ENCODE assay signal across 22 mouse cellular contexts in genomic region chr4:31660896-31661295, GRCm38 (mm10).
DNase-seq lines count a peak whose midpoint lies in the region; ATAC-seq lines count a peak whose summit lies in the region.
"Had no signal": no experiment of that assay in that cellular context is flagged by ENCODE, and none has a peak within 500 bp of the region (broad histone marks: within the 10 kb centered on the region; RNA-seq: fewer than 3 reads in every experiment).

No protein-coding gene starts in this region.

- no peak overlapping the region for H3K9ac ChIP-seq in embryonic facial prominence, embryonic 13.5 days
- H3K9ac ChIP-seq in lung, embryonic 16.5 days (ENCODE audit: low read length): no peak overlapping the region
- H3K9ac ChIP-seq in neural tube, embryonic 15.5 days (replicated peaks): no peak overlapping the region
- H3K9ac ChIP-seq: embryonic facial prominence, embryonic 15.5 days; hindbrain, embryonic 13.5 days had no signal

- H3K27me3 ChIP-seq in embryonic facial prominence, embryonic 13.5 days: no peaks in the 10 kb centered on the region
- no peaks in the 10 kb centered on the region for H3K27me3 ChIP-seq in embryonic facial prominence, embryonic 10.5 days (replicated peaks; ENCODE audit: low read depth, poor library complexity, severe bottlenecking)
- H3K27me3 ChIP-seq in lung, embryonic 16.5 days (ENCODE audit: control insufficient read depth, insufficient read depth, low read depth, low read length): no peaks in the 10 kb centered on the region
- no peaks in the 10 kb centered on the region for H3K27me3 ChIP-seq in limb, embryonic 10.5 days (ENCODE audit: low read depth, poor library complexity, severe bottlenecking)
- no peaks in the 10 kb centered on the region for H3K27me3 ChIP-seq in neural tube, embryonic 15.5 days (replicated peaks)
- H3K27me3 ChIP-seq: embryonic facial prominence, embryonic 15.5 days; hindbrain, embryonic 13.5 days; Patski had no signal

- ATAC-seq in embryonic facial prominence, embryonic 13.5 days (ENCODE audit: insufficient number of reproducible peaks, insufficient read depth, low FRiP score, low TSS enrichment, low read depth): no peak
- ATAC-seq in lung, embryonic 16.5 days (ENCODE audit: low read depth): peak; percentile 23; the same call in 1 of the 2 replicates
- no peak for ATAC-seq in neural tube, embryonic 15.5 days (ENCODE audit: low FRiP score)
- ATAC-seq: forebrain, embryonic 14.5 days; hindbrain, postnatal 0 days; Patski had no signal

- H3K4me1 ChIP-seq in embryonic facial prominence, embryonic 13.5 days: peaks cover 12% of the 10 kb centered on the region
- peaks cover 11% of the 10 kb centered on the region; the same call in 1 of the 2 replicates for H3K4me1 ChIP-seq in embryonic facial prominence, embryonic 10.5 days
- H3K4me1 ChIP-seq in lung, embryonic 16.5 days (replicated peaks; ENCODE audit: control insufficient read depth, insufficient read depth, low read length): no peaks in the 10 kb centered on the region
- H3K4me1 ChIP-seq in limb, embryonic 10.5 days: peaks cover 15% of the 10 kb centered on the region
- no peaks in the 10 kb centered on the region for H3K4me1 ChIP-seq in neural tube, embryonic 15.5 days
- H3K4me1 ChIP-seq: embryonic facial prominence, embryonic 15.5 days; hindbrain, embryonic 13.5 days had no signal

- H3K9me3 ChIP-seq in embryonic facial prominence, embryonic 13.5 days: no peaks in the 10 kb centered on the region
- H3K9me3 ChIP-seq in embryonic facial prominence, embryonic 10.5 days: no peaks in the 10 kb centered on the region
- H3K9me3 ChIP-seq in lung, embryonic 16.5 days (ENCODE audit: control insufficient read depth, low read length): no peaks in the 10 kb centered on the region
- H3K9me3 ChIP-seq in limb, embryonic 10.5 days (replicated peaks): no peaks in the 10 kb centered on the region
- H3K9me3 ChIP-seq in neural tube, embryonic 15.5 days (replicated peaks): no peaks in the 10 kb centered on the region
- H3K9me3 ChIP-seq: embryonic facial prominence, embryonic 15.5 days; forebrain, embryonic 10.5 days; hindbrain, embryonic 13.5 days had no signal

- H3K27ac ChIP-seq in embryonic facial prominence, embryonic 13.5 days: no peak overlapping the region
- H3K27ac ChIP-seq in embryonic facial prominence, embryonic 10.5 days (replicated peaks): no peak overlapping the region
- peak overlapping the region; percentile 1; the same call in 1 of the 2 replicates for H3K27ac ChIP-seq in lung, embryonic 16.5 days (ENCODE audit: low read length)
- peak overlapping the region; percentile 72 for H3K27ac ChIP-seq in limb, embryonic 10.5 days
- H3K27ac ChIP-seq in neural tube, embryonic 15.5 days (replicated peaks): no peak overlapping the region
- H3K27ac ChIP-seq: embryonic facial prominence, embryonic 15.5 days; forebrain, embryonic 10.5 days; hindbrain, embryonic 13.5 days; hindbrain, postnatal 0 days had no signal

- no peak overlapping the region for H3K4me3 ChIP-seq in embryonic facial prominence, embryonic 13.5 days
- H3K4me3 ChIP-seq in embryonic facial prominence, embryonic 10.5 days: no peak overlapping the region
- no peak overlapping the region for H3K4me3 ChIP-seq in lung, embryonic 16.5 days (ENCODE audit: low read length)
- H3K4me3 ChIP-seq in limb, embryonic 10.5 days: no peak overlapping the region
- H3K4me3 ChIP-seq in neural tube, embryonic 15.5 days (replicated peaks): no peak overlapping the region
- H3K4me3 ChIP-seq: embryonic facial prominence, embryonic 15.5 days; erythroblast, embryonic 14.5 days; forebrain, embryonic 10.5 days; hindbrain, embryonic 13.5 days had no signal

- H3K36me3 ChIP-seq in embryonic facial prominence, embryonic 13.5 days: no peaks in the 10 kb centered on the region
- H3K36me3 ChIP-seq in embryonic facial prominence, embryonic 10.5 days (replicated peaks): no peaks in the 10 kb centered on the region
- H3K36me3 ChIP-seq in lung, embryonic 16.5 days (ENCODE audit: control insufficient read depth, insufficient read depth, low read length): no peaks in the 10 kb centered on the region
- H3K36me3 ChIP-seq in limb, embryonic 10.5 days: no peaks in the 10 kb centered on the region
- H3K36me3 ChIP-seq in neural tube, embryonic 15.5 days: no peaks in the 10 kb centered on the region
- H3K36me3 ChIP-seq: embryonic facial prominence, embryonic 15.5 days; forebrain, embryonic 10.5 days; hindbrain, embryonic 13.5 days had no signal

- no peak for DNase-seq in embryonic facial prominence, embryonic 10.5 days (ENCODE audit: low spot score)
- DNase-seq in lung, postnatal 14 days: no peak
- no peak for DNase-seq in limb, embryonic 10.5 days (ENCODE audit: low spot score)
- DNase-seq in urinary bladder, adult 18-20 months (ENCODE audit: low spot score in 2 of 2): no peak
- DNase-seq: adrenal gland, adult 8-10 months; adrenal gland, postnatal 36 days; cerebellum, adult 18-20 months; cerebellum, adult 9-11 months; cerebellum, postnatal 36 days; gastrocnemius, postnatal 36 days; heart, adult 18-20 months; heart, postnatal 10 days had no signal

- H3K4me2 ChIP-seq in embryonic facial prominence, embryonic 13.5 days: peak overlapping the region; percentile 22; the same call in 1 of the 2 replicates
- no peak overlapping the region for H3K4me2 ChIP-seq in lung, embryonic 16.5 days (ENCODE audit: low read depth, low read length)
- no peak overlapping the region for H3K4me2 ChIP-seq in neural tube, embryonic 15.5 days
- H3K4me2 ChIP-seq: embryonic facial prominence, embryonic 15.5 days; hindbrain, embryonic 13.5 days had no signal

- WGBS in embryonic facial prominence, embryonic 13.5 days: 23% methylated on average over 4 of the region's 4 CpGs
- WGBS in embryonic facial prominence, embryonic 10.5 days: 21% methylated on average over 4 of the region's 4 CpGs
- WGBS in lung, embryonic 16.5 days: 28% methylated on average over 4 of the region's 4 CpGs
- 26% methylated on average over 4 of the region's 4 CpGs for WGBS in limb, embryonic 10.5 days
- WGBS in neural tube, embryonic 15.5 days: 19% methylated on average over 4 of the region's 4 CpGs

Comparison
In these comparisons a context has a peak if more than half of its experiments do, and no peak if none do; other contexts are left out.
1. H3K27ac ChIP-seq: peak in lung, embryonic 16.5 days (single experiment) and limb, embryonic 10.5 days (single experiment); none in embryonic facial prominence, embryonic 13.5 days (single experiment), embryonic facial prominence, embryonic 10.5 days (single experiment) and neural tube, embryonic 15.5 days (single experiment).